Mouse (Mus musculus): ENCODE results near the gene Fam57b.

DNA sequence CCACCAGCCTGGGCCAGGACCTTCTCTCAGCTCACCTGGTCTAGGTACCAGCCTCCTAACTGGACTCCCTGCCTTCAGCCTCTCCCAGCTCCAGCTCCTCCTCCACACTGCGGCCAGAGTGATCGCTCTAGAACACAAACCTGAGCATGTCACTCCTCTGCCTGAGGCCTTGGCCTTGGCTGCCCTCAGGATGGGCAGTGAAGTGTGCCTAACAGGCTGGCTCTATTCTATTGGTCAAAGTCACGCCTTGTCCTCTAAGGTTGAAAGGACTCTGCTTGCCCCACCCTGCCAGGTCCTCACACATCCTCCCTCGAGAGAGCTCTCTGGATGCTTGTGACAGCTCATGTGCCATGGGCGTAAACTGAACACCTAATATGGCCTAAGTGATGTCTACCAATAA, 56.0 kb downstream of the Fam57b start:
- TF ChIP-seq POLR2A (IDR thresholded peaks at IDR 0.05; ENCODE audit: borderline replicate concordance, extremely low read depth, low read depth, low read length) (no peak), CTCF (IDR thresholded peaks at IDR 0.05; ENCODE audit: insufficient read depth, low read length) (no peak)
